Mouse (Mus musculus) stomach, postnatal 0 days (tissue): ENCODE measurements around the gene Gsg1.

ENCODE experiments used
- CTCF ChIP-seq: IDR thresholded peaks from 2 replicates; pipeline ENCODE4 v1.5.1; 2016; ENCODE audit warnings: antibody characterized with exemption, low read depth, mild to moderate bottlenecking, moderate library complexity
- EP300 ChIP-seq: optimal IDR thresholded peaks from 2 replicates; pipeline ENCODE3; 2016; ENCODE audit warnings: antibody characterized with exemption

DNA sequence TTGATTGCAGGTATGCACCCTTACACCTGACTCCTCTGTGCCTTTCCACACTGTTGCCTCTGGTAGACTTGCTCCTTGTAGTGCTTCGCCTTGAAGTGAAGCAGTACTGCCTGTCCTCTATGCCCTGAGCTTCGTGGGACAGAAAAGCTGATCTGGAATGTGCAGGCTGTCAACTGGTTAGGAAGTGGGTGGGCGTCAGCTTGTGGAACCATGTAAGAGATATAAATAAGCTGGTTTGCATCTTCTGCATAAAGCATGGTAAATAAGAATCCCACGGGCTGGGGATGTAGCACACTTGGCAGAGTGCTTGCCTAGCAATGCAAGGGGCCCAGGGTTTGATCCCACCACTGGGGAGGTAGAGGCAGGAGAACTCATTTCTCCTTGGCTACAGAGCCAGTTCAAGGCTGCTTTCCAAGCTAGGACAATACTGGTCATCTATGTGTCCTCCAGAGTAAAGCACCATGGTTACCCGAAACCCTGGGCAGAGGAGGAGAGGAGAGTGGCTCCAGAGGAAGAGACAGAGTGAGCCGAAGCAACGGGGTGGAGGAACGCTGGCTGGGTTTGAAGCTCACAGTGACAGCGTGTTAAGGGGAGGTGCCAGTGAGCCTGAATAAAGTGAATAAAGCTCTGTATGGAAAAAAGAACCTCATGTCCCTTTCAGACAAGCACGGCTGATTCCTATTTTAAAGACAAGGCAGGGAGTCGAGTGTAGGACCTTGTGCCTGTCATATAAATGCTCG lies 21.5 kb downstream of the Gsg1 start:
- TF ChIP-seq CTCF: no peak
- no peak for TF ChIP-seq EP300
